Mouse (Mus musculus) heart, embryonic 12.5 days (tissue): ENCODE data around the gene Ipmk. TPM values are rescaled to one million over a fixed set of nuclear protein-coding genes. Genes with fewer than 3 reads are reported as not detected.

Source experiments
- ATAC-seq: fragments of 200-750 bp; cut with Nextera tagmentation; 2 replicates; pipeline ENCODE4 v1.8.0; 2017; ENCODE audit warnings: moderate TSS enrichment, moderate library complexity; ENCODE audit not compliant: insufficient number of reproducible peaks, low FRiP score
- H3K27ac ChIP-seq: fragments of 300-500 bp; sonication (generic); 2 replicates; pipeline ENCODE4 v1.5.1; 2016; ENCODE audit warnings: mild to moderate bottlenecking, moderate library complexity; ENCODE audit not compliant: poor library complexity, severe bottlenecking
- H3K27me3 ChIP-seq: fragments of 300-500 bp; sonication (generic); replicated peaks from 2 replicates; pipeline ENCODE4 v1.6.1; 2016; ENCODE audit warnings: mild to moderate bottlenecking, moderate library complexity
- H3K36me3 ChIP-seq: fragments of 300-500 bp; sonication (generic); 2 replicates; pipeline ENCODE4 v1.6.1; 2016; ENCODE audit warnings: mild to moderate bottlenecking, moderate library complexity
- H3K4me1 ChIP-seq: fragments of 300-500 bp; sonication (generic); replicated peaks from 2 replicates; pipeline ENCODE4 v1.6.1; 2016; ENCODE audit warnings: mild to moderate bottlenecking
- H3K4me2 ChIP-seq: fragments of 300-500 bp; sonication (generic); 2 replicates; pipeline ENCODE4 v1.6.1; 2016; ENCODE audit warnings: mild to moderate bottlenecking, moderate library complexity
- H3K4me3 ChIP-seq: fragments of 300-500 bp; sonication (generic); 2 replicates; pipeline ENCODE4 v1.5.1; 2016; ENCODE audit warnings: mild to moderate bottlenecking
- H3K9ac ChIP-seq: fragments of 300-500 bp; sonication (generic); 2 replicates; pipeline ENCODE4 v1.6.1; 2016; ENCODE audit warnings: mild to moderate bottlenecking, moderate library complexity
- H3K9me3 ChIP-seq: fragments of 300-500 bp; sonication (generic); replicated peaks from 2 replicates; pipeline ENCODE4 v1.6.1; 2016; ENCODE audit warnings: mild to moderate bottlenecking, moderate library complexity
- WGBS: fragments of 180-500 bp; shearing (Covaris S2); methylation state at CpG from one replicate; pipeline ENCODE4 v1.1.7; 2016; 5-methylcytosine and 5-hydroxymethylcytosine counted together
- polyA plus RNA-seq: library from polyadenylated mRNA; unstranded; fragments of >200 nt; fragmentation: Nextera tagmentation; extraction: Ambion mirVana; gene quantifications from 2 replicates; pipeline ENCODE4 v1.2.1, GENCODE M21; 2016

The Ipmk gene
- polyA plus RNA-seq, 1 experiment from 2014 or later: 10.2 TPM

DNA sequence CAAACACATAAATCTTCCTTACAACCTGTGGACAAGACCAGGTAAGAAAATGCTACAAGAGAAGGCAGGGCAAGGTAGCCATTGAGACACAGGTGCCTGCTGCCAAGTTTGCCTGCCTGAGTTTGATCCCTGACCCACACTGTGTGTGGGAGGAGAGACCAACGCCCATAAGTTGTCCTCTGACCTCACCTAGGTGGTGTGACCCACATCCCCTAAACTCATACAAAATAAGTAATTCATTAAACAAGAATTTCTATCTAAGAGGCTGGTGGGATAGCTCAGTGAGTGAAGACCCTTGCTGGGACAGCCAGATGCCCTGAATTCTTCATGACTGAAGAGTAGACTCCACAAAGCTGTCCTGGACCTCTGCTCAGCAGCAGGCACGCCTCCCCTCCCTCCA lies 7.4 kb upstream of the Ipmk start:
- H3K4me2 ChIP-seq: no peak overlapping the region
- H3K36me3 ChIP-seq: peaks cover 12% of the 10 kb centered on the region
- no peaks in the 10 kb centered on the region for H3K9me3 ChIP-seq
- no peak overlapping the region for H3K4me3 ChIP-seq
- WGBS: 76% methylated on average over 2 of the region's 2 CpGs
- ATAC-seq: no peak
- no peaks in the 10 kb centered on the region for H3K27me3 ChIP-seq
- no peak overlapping the region for H3K9ac ChIP-seq
- H3K27ac ChIP-seq: no peak overlapping the region
- peaks cover 20% of the 10 kb centered on the region for H3K4me1 ChIP-seq

GRCm38 (mm10) chr10:71341290-71341689 lies 6.3 kb upstream of the Ipmk start:
- peaks cover under 1% of the 10 kb centered on the region; the same call in 1 of the 2 replicates for H3K36me3 ChIP-seq
- H3K9me3 ChIP-seq: no peaks in the 10 kb centered on the region
- WGBS: 94% methylated on average over 9 of the region's 9 CpGs
- H3K9ac ChIP-seq: no peak overlapping the region
- H3K4me1 ChIP-seq: peaks cover 23% of the 10 kb centered on the region
- H3K27me3 ChIP-seq: no peaks in the 10 kb centered on the region
- H3K4me2 ChIP-seq: no peak overlapping the region
- ATAC-seq: no peak
- no peak overlapping the region for H3K27ac ChIP-seq
- H3K4me3 ChIP-seq: no peak overlapping the region

GRCm38 (mm10) chr10:71342030-71342805 lies 5.3 kb upstream of the Ipmk start:
- no peak for ATAC-seq
- H3K4me2 ChIP-seq: no peak overlapping the region
- 90% methylated on average over 7 of the region's 7 CpGs for WGBS
- H3K9me3 ChIP-seq: no peaks in the 10 kb centered on the region
- H3K4me1 ChIP-seq: peaks cover 29% of the 10 kb centered on the region
- no peaks in the 10 kb centered on the region; the same call in 1 of the 2 replicates for H3K36me3 ChIP-seq
- no peak overlapping the region for H3K4me3 ChIP-seq
- H3K27ac ChIP-seq: no peak overlapping the region
- no peak overlapping the region for H3K9ac ChIP-seq
- H3K27me3 ChIP-seq: no peaks in the 10 kb centered on the region

- WGBS: 87% methylated on average over 3 of the region's 3 CpGs
- H3K9me3 ChIP-seq: no peaks in the 10 kb centered on the region
- H3K27me3 ChIP-seq: no peaks in the 10 kb centered on the region
- no peak for ATAC-seq
- H3K36me3 ChIP-seq: no peaks in the 10 kb centered on the region; the same call in 1 of the 2 replicates
- no peak overlapping the region for H3K4me3 ChIP-seq
- H3K4me1 ChIP-seq: peaks cover 29% of the 10 kb centered on the region
- no peak overlapping the region for H3K27ac ChIP-seq
- no peak overlapping the region for H3K9ac ChIP-seq
- no peak overlapping the region for H3K4me2 ChIP-seq
Observed at GRCm38 (mm10) chr10:71343130-71343529, 4.4 kb upstream of the Ipmk start.

- Histone ChIP-seq H3K9ac (peak overlapping the region; percentile 80), H3K4me3 (peak overlapping the region; percentile 72), H3K9me3 (no peaks in the 10 kb centered on the region), H3K4me2 (peak overlapping the region; percentile 80), H3K4me1 (peaks cover 29% of the 10 kb centered on the region), H3K27ac (no peak overlapping the region), H3K27me3 (no peaks in the 10 kb centered on the region), H3K36me3 (no peaks in the 10 kb centered on the region; the same call in 1 of the 2 replicates)
- ATAC-seq: no peak
- 27% methylated on average over 14 of the region's 14 CpGs for WGBS
Observed at GRCm38 (mm10) chr10:71343567-71344265, 3.8 kb upstream of the Ipmk start.

- H3K27ac ChIP-seq: peak within 1 kb of the TSS; percentile 68; the same call in 1 of the 2 replicates
- peak; percentile 85 for ATAC-seq
- no peaks in the 10 kb centered on the region for H3K9me3 ChIP-seq
- H3K9ac ChIP-seq: peak within 1 kb of the TSS; percentile 80
- no peaks in the 10 kb centered on the region for H3K27me3 ChIP-seq
- H3K4me1 ChIP-seq: peaks cover 28% of the 10 kb centered on the region
- peak within 1 kb of the TSS; percentile 72 for H3K4me3 ChIP-seq
- peak within 1 kb of the TSS; percentile 80 for H3K4me2 ChIP-seq
- WGBS: under 1% methylated on average over 60 of the region's 60 CpGs
- no peaks in the 10 kb centered on the region; the same call in 1 of the 2 replicates for H3K36me3 ChIP-seq
Observed at GRCm38 (mm10) chr10:71344579-71345143, 2.9 kb upstream of the Ipmk start, which contains the start of gene Cisd1. TSS of gene Cisd1 (minus strand) at chr10:71344954.

GRCm38 (mm10) chr10:71346106-71346505 lies 1.5 kb upstream of the Ipmk start:
- Histone ChIP-seq H3K4me1 (peaks cover 26% of the 10 kb centered on the region), H3K4me2 (no peak overlapping the region)
- 49% methylated on average over 2 of the region's 2 CpGs for WGBS

DNA sequence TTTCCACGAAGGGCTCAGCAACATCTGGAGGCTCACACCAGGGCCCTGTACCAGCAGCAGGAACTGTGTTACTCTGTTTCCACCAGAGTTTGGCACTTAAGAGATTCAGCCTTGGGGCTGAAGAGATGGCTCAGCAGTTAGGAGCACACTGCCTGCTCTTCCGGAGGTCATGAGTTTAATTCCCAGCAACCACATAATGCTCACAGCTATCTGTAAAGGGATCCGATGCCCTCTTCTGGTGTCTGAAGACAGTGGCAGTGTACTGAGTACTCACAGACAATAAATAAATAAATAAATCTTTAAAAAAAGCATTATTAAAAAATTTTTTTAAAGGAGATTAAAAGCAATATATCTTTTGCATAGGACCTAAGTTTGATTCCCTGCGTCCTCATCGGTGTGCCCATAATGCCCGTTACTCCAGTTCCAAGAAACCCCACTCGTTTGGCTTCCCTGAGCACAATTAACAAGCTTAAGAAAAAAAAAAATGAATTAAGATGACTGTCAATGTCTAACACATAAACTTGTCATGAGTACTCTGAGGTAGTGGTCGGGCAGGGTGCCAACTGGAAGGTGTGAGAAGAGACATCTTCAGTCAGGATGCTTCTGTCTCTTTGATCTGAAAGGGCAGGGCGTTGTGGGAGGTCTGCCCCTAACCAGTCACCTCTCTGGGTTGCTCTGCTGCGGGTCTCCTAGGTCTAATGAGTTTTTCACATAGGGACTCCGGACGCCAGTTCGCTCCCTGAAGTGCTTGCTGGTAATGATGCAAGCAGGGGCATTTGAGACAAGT lies 648 bp upstream of the Ipmk start:
- Histone ChIP-seq H3K4me2 (peak overlapping the region; percentile 93), H3K9ac (peak overlapping the region; percentile 95), H3K9me3 (no peaks in the 10 kb centered on the region), H3K36me3 (no peaks in the 10 kb centered on the region), H3K4me1 (peaks cover 26% of the 10 kb centered on the region), H3K27ac (peak overlapping the region; percentile 77), H3K4me3 (peak overlapping the region; percentile 85), H3K27me3 (no peaks in the 10 kb centered on the region)
- WGBS: 10% methylated on average over 13 of the region's 13 CpGs
- ATAC-seq: no peak

More at GRCm38 (mm10) chr10:71346106-71346505, 1.5 kb upstream of the Ipmk start:
- Histone ChIP-seq H3K36me3 (no peaks in the 10 kb centered on the region; the same call in 1 of the 2 replicates), H3K9me3 (no peaks in the 10 kb centered on the region), H3K27me3 (no peaks in the 10 kb centered on the region), H3K27ac (no peak overlapping the region), H3K9ac (no peak overlapping the region), H3K4me3 (no peak overlapping the region)
- no peak for ATAC-seq

DNA sequence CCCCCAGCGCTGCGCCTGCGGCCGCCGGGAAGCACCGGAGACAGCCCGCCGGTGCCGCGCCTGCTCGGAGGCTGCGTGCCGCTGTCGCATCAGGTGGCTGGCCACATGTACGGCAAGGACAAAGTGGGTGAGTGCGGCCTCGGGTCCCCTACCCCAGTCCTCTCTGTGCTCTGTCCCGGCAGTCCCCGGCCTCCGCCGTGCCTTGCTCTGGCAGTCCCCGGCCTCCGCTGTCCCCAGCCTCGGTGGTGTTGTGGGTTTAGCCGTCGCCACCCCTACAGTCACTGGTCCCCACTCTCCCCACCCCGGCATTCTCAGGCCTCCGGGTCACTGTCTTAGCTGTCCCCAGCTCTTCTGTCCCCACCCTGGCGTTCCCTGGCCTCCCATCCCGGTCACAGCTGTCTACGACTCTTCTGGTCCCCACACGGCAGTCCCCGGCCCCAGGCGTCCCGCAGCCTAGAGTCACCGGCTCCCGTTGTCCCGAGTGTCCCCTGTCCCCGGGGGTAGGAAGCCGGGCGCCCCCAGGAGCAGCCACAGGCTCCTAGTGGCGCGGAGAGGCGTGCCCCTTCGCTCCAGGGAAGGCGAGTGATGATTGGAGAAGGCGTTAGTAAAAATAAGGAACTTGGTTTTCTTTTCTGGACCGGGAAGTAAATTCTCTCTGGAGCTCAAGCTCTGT lies 537 bp downstream of the Ipmk start:
- H3K27me3 ChIP-seq: no peaks in the 10 kb centered on the region
- H3K9ac ChIP-seq: peak overlapping the region; percentile 95
- H3K27ac ChIP-seq: peak overlapping the region; percentile 84
- peak overlapping the region; percentile 85 for H3K4me3 ChIP-seq
- H3K4me1 ChIP-seq: peaks cover 26% of the 10 kb centered on the region
- peak; percentile 37 for ATAC-seq
- H3K4me2 ChIP-seq: peak overlapping the region; percentile 93
- H3K9me3 ChIP-seq: no peaks in the 10 kb centered on the region
- H3K36me3 ChIP-seq: no peaks in the 10 kb centered on the region
- under 1% methylated on average over 48 of the region's 48 CpGs for WGBS

GRCm38 (mm10) chr10:71348637-71349280 lies 1.2 kb downstream of the Ipmk start:
- peak overlapping the region; percentile 93 for H3K4me2 ChIP-seq
- no peak for ATAC-seq

More at GRCm38 (mm10) chr10:71348637-71349280, 1.2 kb downstream of the Ipmk start:
- peak overlapping the region; percentile 85 for H3K4me3 ChIP-seq
- WGBS: 28% methylated on average over 16 of the region's 16 CpGs
- no peaks in the 10 kb centered on the region for H3K9me3 ChIP-seq
- H3K9ac ChIP-seq: peak overlapping the region; percentile 95
- no peaks in the 10 kb centered on the region for H3K27me3 ChIP-seq
- no peak overlapping the region for H3K27ac ChIP-seq
- peaks cover 26% of the 10 kb centered on the region for H3K4me1 ChIP-seq
- no peaks in the 10 kb centered on the region for H3K36me3 ChIP-seq
